Mouse (Mus musculus) midbrain, embryonic 16.5 days (tissue): Measurements from ENCODE around the gene Lpcat3. TPM values are rescaled to one million over a fixed set of nuclear protein-coding genes. Genes with fewer than 3 reads are reported as not detected.

Source experiments
- ATAC-seq: fragments of 200-750 bp; cut with Nextera tagmentation; 2 replicates; pipeline ENCODE4 v1.8.0; 2017; ENCODE audit warnings: moderate TSS enrichment
- H3K27ac ChIP-seq: fragments of 300-500 bp; sonication (generic); 2 replicates; pipeline ENCODE4 v1.5.1; 2014; ENCODE audit warnings: mild to moderate bottlenecking, low read length, mixed read lengths
- H3K27me3 ChIP-seq: fragments of 300-500 bp; sonication (generic); 2 replicates; pipeline ENCODE4 v1.6.1; 2014; ENCODE audit warnings: low read depth, low read length, mixed read lengths; ENCODE audit not compliant: control insufficient read depth, insufficient read depth
- H3K36me3 ChIP-seq: fragments of 300-500 bp; sonication (generic); 2 replicates; pipeline ENCODE4 v1.6.1; 2014; ENCODE audit warnings: mild to moderate bottlenecking, low read length, moderate library complexity, mixed read lengths; ENCODE audit not compliant: control insufficient read depth, insufficient read depth
- H3K4me1 ChIP-seq: fragments of 300-500 bp; sonication (generic); 2 replicates; pipeline ENCODE4 v1.6.1; 2014; ENCODE audit warnings: mild to moderate bottlenecking, low read length, mixed read lengths; ENCODE audit not compliant: control insufficient read depth, insufficient read depth
- H3K4me2 ChIP-seq: fragments of 300-500 bp; sonication (generic); 2 replicates; pipeline ENCODE4 v1.6.1; 2014; ENCODE audit warnings: mild to moderate bottlenecking, low read length, mixed read lengths
- H3K4me3 ChIP-seq: fragments of 300-500 bp; sonication (generic); 2 replicates; pipeline ENCODE4 v1.5.1; 2014; ENCODE audit warnings: low read depth, mild to moderate bottlenecking, low read length, moderate library complexity, mixed read lengths
- H3K9ac ChIP-seq: fragments of 300-500 bp; sonication (generic); 2 replicates; pipeline ENCODE4 v1.6.1; 2014; ENCODE audit warnings: low read depth, low read length, mixed read lengths
- H3K9me3 ChIP-seq: fragments of 300-500 bp; sonication (generic); replicated peaks from 2 replicates; pipeline ENCODE4 v1.6.1; 2014; ENCODE audit warnings: mild to moderate bottlenecking, low read length, mixed read lengths; ENCODE audit not compliant: control insufficient read depth, poor library complexity, severe bottlenecking
- WGBS: fragments of 180-500 bp; shearing (Covaris S2); extraction: QIAGEN DNeasy Blood & Tissue Kit; methylation state at CpG from one replicate; pipeline ENCODE4 v1.1.7; 2014; 5-methylcytosine and 5-hydroxymethylcytosine counted together
- polyA plus RNA-seq: library from polyadenylated mRNA; unstranded; fragments of >200 nt; fragmentation: Nextera tagmentation; extraction: Ambion mirVana; gene quantifications from 2 replicates; pipeline ENCODE4 v1.2.1, GENCODE M21; 2015

Gene Lpcat3
- polyA plus RNA-seq, 1 experiment from 2014 or later, result 43.8 TPM

DNA sequence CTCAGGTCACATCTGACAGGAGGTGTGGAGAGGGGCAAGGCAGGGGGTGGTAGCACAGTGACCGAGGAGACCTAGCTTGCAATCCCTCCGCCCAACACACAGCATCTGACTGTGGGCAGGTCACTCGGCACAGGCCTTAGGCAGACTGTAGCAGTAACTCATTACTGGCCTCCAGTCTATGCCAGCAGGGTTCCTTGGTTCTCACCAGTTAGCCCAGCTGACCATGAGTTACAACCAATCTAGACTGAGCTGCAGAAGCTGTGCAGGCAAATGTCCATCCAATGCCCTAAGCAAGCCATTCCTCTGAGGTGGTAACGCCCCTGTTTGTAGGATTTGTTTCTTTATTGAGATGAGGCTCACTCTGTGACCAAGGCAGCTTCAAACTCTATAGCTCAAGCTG is 36.5 kb downstream of the Lpcat3 start:
- no peaks in the 10 kb centered on the region for H3K27me3 ChIP-seq
- peaks cover 14% of the 10 kb centered on the region for H3K36me3 ChIP-seq
- no peak overlapping the region for H3K9ac ChIP-seq
- no peak overlapping the region for H3K27ac ChIP-seq
- no peak overlapping the region for H3K4me3 ChIP-seq
- no peak overlapping the region for H3K4me2 ChIP-seq
- no peaks in the 10 kb centered on the region for H3K4me1 ChIP-seq
- 91% methylated on average over 4 of the region's 4 CpGs for WGBS
- no peak for ATAC-seq
- H3K9me3 ChIP-seq, result no peaks in the 10 kb centered on the region

DNA sequence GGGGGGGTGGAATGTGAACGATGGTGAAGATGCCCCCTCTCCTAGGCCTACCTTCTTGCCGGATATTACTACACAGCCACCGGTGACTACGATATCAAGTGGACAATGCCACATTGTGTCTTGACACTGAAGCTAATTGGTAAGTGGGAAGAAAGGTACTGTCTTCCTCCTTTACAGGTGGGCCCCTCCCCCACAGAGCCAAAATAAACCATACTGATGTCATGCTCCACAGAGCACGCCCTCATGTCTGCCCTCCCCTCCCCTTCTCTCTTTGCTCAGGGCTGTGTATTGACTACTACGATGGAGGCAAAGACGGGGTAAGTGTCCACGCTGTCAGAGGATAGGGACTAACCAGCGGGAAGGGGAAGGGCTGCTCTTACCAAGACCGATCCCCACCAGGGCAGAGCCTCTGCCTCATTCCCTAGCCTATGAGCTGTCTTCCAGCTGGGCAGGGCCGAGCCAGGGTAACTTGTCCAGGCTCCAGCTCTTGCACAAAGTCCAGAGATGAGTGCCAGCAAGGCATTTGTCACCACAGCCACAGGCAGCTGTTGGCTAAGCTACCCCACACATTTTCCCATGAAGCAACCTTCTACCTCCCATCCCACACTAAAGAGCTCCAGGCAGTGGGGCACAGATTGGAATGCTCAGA is 37.3 kb downstream of the Lpcat3 start:
- Histone ChIP-seq H3K27ac (no peak overlapping the region), H3K9ac (no peak overlapping the region), H3K4me2 (no peak overlapping the region), H3K4me3 (no peak overlapping the region), H3K36me3 (peaks cover 14% of the 10 kb centered on the region), H3K4me1 (no peaks in the 10 kb centered on the region), H3K27me3 (no peaks in the 10 kb centered on the region), H3K9me3 (no peaks in the 10 kb centered on the region)
- no peak; the same call in 1 of the 2 replicates for ATAC-seq
- 89% methylated on average over 11 of the region's 11 CpGs for WGBS

DNA sequence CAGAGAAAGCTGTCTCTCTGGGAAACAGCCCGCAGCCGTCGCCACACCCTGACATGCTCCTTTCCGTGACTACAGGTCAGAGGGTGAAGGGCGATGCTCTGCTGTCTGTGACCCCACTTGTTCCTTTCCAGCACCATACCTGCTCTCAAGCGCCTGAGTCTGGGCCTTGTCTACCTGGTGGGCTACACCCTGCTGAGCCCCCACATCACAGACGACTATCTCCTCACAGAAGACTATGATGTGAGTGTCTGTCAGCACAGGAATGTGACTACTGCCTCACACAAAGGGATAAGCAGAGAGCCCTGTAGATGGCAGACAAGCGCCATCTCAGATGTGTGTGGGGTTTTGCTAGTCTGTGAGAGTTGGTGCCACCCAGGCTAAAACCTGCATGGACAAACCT is 38.5 kb downstream of the Lpcat3 start:
- no peak overlapping the region for H3K4me2 ChIP-seq
- H3K9ac ChIP-seq, result no peak overlapping the region
- ATAC-seq, result no peak
- no peaks in the 10 kb centered on the region for H3K9me3 ChIP-seq
- H3K4me1 ChIP-seq, result no peaks in the 10 kb centered on the region
- H3K27me3 ChIP-seq, result no peaks in the 10 kb centered on the region
- H3K4me3 ChIP-seq, result no peak overlapping the region
- WGBS, result 77% methylated on average over 8 of the region's 8 CpGs
- H3K36me3 ChIP-seq, result peaks cover 14% of the 10 kb centered on the region
- no peak overlapping the region for H3K27ac ChIP-seq

DNA sequence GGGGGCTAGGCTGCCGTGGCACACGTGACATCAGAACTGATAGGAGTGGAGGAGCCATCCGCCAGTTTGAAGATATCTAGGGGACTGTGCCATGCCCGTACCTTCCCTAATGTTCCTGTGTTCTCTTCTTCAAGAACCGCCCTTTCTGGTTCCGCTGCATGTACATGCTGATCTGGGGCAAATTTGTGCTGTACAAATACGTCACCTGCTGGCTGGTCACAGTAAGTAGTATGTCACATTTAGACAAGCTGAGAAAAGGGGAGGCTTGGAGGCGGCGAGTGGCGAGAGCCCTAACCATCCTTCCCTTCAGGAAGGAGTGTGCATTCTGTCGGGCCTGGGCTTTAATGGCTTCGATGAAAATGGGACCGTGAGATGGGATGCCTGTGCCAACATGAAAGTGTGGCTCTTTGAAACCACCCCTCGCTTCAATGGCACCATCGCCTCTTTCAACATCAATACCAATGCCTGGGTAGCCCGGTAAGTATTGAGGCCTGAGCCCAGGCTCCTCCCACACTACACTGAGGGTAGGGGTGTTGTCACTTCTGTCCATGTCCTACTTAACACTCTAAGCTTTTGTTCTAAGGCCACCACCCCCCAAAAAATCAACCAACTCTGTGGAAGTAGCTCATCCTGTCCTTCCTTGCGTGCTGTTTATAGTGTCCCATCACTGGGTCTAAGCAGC is 39.4 kb downstream of the Lpcat3 start:
- H3K27ac ChIP-seq, result no peak overlapping the region
- no peaks in the 10 kb centered on the region for H3K27me3 ChIP-seq
- H3K9ac ChIP-seq, result no peak overlapping the region
- ATAC-seq, result peak; percentile 38; the same call in 1 of the 2 replicates
- 94% methylated on average over 17 of the region's 17 CpGs for WGBS
- H3K4me1 ChIP-seq, result no peaks in the 10 kb centered on the region
- H3K4me2 ChIP-seq, result no peak overlapping the region
- H3K36me3 ChIP-seq, result peaks cover 14% of the 10 kb centered on the region
- H3K4me3 ChIP-seq, result no peak overlapping the region
- no peaks in the 10 kb centered on the region for H3K9me3 ChIP-seq

DNA sequence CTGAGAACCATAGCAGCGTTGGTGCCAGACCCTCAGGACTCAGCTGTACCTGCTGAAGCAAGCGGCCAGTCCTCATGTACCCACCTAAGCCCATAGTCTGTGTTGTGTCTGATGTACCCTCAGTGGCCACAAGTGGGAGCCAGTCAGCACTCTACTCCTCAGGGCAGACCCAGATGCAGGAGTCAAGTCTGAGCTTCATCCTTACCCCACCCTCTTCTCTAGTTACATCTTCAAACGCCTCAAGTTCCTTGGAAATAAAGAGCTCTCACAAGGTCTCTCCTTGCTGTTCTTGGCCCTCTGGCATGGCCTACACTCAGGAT is 39.9 kb downstream of the Lpcat3 start:
- 53% methylated on average over 3 of the region's 3 CpGs for WGBS
- ATAC-seq, result peak; percentile 39
- Histone ChIP-seq H3K27ac (no peak overlapping the region), H3K4me1 (no peaks in the 10 kb centered on the region), H3K9me3 (no peaks in the 10 kb centered on the region), H3K9ac (no peak overlapping the region), H3K4me2 (no peak overlapping the region), H3K4me3 (no peak overlapping the region), H3K36me3 (peaks cover 14% of the 10 kb centered on the region), H3K27me3 (no peaks in the 10 kb centered on the region)

DNA sequence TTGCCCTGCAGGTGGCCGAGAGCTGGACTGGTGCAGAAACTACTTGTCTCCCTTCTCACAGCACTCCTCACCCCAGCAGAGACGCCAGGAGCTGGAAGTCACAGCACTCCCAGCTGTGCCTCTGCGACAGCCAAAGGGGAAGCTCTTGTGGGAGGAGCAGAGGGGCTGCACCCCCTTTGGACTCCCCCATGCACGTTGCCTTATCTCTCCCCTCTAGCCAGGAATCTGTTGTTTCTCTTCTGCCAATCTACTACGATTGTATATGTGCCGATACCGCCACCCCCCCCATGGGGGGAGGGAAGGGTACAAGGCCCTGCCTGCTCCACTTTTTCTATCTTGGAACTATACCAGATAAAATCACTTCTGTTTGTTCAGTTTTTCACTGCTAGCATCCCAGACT is 41.0 kb downstream of the Lpcat3 start:
- WGBS, result 80% methylated on average over 7 of the region's 7 CpGs
- Histone ChIP-seq H3K36me3 (peaks cover 14% of the 10 kb centered on the region), H3K4me1 (no peaks in the 10 kb centered on the region), H3K4me2 (no peak overlapping the region), H3K4me3 (no peak overlapping the region), H3K9ac (no peak overlapping the region), H3K27me3 (no peaks in the 10 kb centered on the region), H3K27ac (no peak overlapping the region), H3K9me3 (no peaks in the 10 kb centered on the region)
- no peak for ATAC-seq

DNA sequence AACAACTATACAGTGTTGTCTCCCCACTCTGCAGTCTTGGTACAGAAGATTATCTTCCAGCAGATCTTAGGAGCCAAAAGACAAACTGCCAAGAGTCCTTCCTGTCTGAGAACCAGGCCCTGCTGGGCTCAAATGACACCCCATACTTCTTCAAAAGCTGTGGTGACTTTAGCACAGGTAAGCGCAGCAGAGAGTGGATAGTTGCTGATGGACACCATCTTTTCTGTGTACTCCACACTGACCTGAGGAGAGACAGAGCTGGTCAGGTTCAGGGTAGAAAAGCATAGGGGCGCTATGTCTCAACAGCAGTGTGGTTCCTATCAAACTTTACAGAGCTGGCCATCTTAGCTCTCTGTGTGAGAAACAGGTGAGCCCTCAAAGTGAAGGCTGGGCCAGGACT is 41.6 kb downstream of the Lpcat3 start:
- H3K4me1 ChIP-seq, result no peaks in the 10 kb centered on the region; the same call in 1 of the 2 replicates
- H3K27ac ChIP-seq, result no peak overlapping the region
- 96% methylated on average over 2 of the region's 2 CpGs for WGBS
- H3K4me2 ChIP-seq, result no peak overlapping the region
- no peaks in the 10 kb centered on the region for H3K9me3 ChIP-seq
- H3K4me3 ChIP-seq, result no peak overlapping the region
- H3K27me3 ChIP-seq, result no peaks in the 10 kb centered on the region
- peaks cover 11% of the 10 kb centered on the region for H3K36me3 ChIP-seq
- ATAC-seq, result no peak
- H3K9ac ChIP-seq, result no peak overlapping the region

DNA sequence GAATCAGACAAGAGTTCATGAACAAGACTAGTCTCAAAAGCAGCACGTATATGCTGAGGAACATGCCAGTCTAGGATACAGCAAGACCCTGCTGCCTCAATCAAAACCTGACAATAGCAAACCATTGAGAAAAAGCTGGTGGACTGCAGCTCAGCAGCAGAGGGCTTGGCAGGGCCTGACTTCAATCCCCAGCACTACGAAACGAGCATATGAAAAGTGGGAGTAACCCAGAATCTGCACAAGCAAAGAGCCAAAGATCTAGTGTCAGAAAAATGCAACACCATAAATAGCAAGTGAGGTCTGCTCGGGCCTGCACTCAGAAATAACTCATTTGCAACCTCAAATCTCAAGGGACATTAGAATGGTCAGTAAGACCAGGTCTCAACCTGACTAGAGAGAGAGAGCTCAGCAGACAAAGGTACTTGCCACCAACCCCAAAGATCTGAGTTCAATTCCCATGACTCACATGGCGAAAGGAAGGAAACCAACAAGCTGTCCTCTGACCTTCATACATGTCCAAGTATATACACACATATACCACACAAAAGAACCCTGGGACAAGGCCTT is 43.3 kb downstream of the Lpcat3 start:
- H3K9me3 ChIP-seq, result no peaks in the 10 kb centered on the region
- no peak overlapping the region for H3K9ac ChIP-seq
- no peak overlapping the region for H3K27ac ChIP-seq
- no peak for ATAC-seq
- 91% methylated on average over 5 of the region's 5 CpGs for WGBS
- H3K27me3 ChIP-seq, result no peaks in the 10 kb centered on the region
- peaks cover 11% of the 10 kb centered on the region for H3K36me3 ChIP-seq
- no peak overlapping the region for H3K4me2 ChIP-seq
- peaks cover 15% of the 10 kb centered on the region for H3K4me1 ChIP-seq
- no peak overlapping the region for H3K4me3 ChIP-seq

DNA sequence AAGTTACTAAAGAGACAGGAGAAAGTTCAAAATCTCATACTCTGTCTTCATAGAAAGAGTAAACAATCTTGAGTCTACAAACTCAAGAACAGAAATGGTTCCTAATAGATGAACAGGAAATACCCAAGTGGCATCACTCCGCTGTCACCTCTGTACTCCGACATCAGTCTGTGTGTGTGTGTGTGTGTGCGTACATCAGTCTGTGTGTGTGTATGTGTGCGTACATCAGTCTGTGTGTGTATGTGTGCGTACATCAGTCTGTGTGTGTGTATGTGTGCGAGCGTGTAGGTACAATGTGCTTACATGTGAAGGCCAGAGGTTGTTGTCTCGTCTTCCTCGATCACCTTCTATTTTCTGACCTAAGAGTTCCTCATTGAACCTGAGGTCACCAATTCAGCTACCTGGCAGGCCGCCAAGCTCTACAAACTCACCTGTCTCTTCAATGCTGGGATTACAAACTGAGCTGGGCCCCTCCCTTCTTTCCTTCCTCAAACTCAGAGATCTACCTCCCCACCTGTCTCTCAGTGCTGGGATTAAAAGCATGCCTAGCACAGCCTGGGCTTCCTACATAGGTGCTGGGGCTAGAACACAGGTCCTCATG is 45.6 kb downstream of the Lpcat3 start:
- H3K9me3 ChIP-seq, result no peaks in the 10 kb centered on the region
- H3K9ac ChIP-seq, result no peak overlapping the region
- no peaks in the 10 kb centered on the region for H3K27me3 ChIP-seq
- H3K4me2 ChIP-seq, result no peak overlapping the region
- 98% methylated on average over 10 of the region's 10 CpGs for WGBS
- ATAC-seq, result no peak
- peaks cover 5% of the 10 kb centered on the region for H3K36me3 ChIP-seq
- H3K27ac ChIP-seq, result no peak overlapping the region
- H3K4me3 ChIP-seq, result no peak overlapping the region
- H3K4me1 ChIP-seq, result peaks cover 25% of the 10 kb centered on the region
